Mouse (Mus musculus) testis, adult 2 months (tissue): ENCODE results near the gene Il13.

Source experiments
- CTCF ChIP-seq: fragments of 200-500 bp; IDR thresholded peaks from 2 replicates; pipeline ENCODE4 v1.5.1; 2012; ENCODE audit warnings: low read depth, mild to moderate bottlenecking, inconsistent platforms, low read length, moderate library complexity; ENCODE audit not compliant: control insufficient read depth, insufficient read depth, insufficient replicate concordance
- POLR2A ChIP-seq: fragments of 200-500 bp; IDR thresholded peaks from 2 replicates; pipeline ENCODE4 v1.6.1; 2012; ENCODE audit warnings: low read depth, mild to moderate bottlenecking, inconsistent platforms, low read length, moderate library complexity; ENCODE audit not compliant: control insufficient read depth

- TF ChIP-seq POLR2A (no peak), CTCF (no peak)
Measured at GRCm38 (mm10) chr11:53609672-53610071, 24.8 kb downstream of the Il13 start.
